Mouse (Mus musculus): ENCODE measurements around the gene Kdm3a.
A peak's percentile ranks its signal among the peaks of the same experiment; 100 is the strongest.

Gene Kdm3a

GRCm38 (mm10) chr6:71569025-71569424, 63.8 kb downstream of the Kdm3a start:
- no peak for DNase-seq

- peak; percentile 25 for DNase-seq
These were observed 64.2 kb downstream of the Kdm3a start for GRCm38 (mm10) chr6:71568616-71569015.

- no peak for DNase-seq
These were observed 76.0 kb downstream of the Kdm3a start for GRCm38 (mm10) chr6:71556826-71557225.

GRCm38 (mm10) chr6:71555507-71555951, 77.3 kb downstream of the Kdm3a start:
- no peak for DNase-seq

- DNase-seq: peak; percentile 97
These were observed 88.9 kb downstream of the Kdm3a start, which contains the start of gene Chmp3 for GRCm38 (mm10) chr6:71543686-71544499. Gene Chmp3, plus strand, starts transcription at chr6:71543797.
